Mouse (Mus musculus): Measurements from ENCODE around the gene Scn3b.
A peak's percentile ranks its signal among the peaks of the same experiment; 100 is the strongest.

Gene Scn3b

GRCm38 (mm10) chr9:40269880-40270279 lies 863 bp downstream of the Scn3b start:
- no peak for DNase-seq

DNA sequence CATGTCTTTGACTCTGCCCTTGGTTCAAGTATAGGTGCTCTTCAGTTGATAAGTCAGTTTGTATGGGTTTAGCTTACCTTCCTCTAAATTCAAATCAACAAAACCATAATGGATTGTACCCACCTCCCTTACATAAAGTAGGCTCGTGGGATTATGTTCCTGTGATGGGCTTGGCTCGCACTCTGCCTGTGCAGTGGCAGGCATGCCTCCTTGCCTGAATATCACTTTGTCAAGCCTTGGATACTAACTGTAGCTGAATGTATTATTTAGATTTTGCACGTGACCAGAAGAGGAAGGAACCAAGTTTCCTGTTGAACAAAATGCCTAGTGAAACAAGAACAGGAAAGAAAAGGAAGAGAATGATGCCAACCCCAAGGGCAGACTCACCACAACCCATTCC lies 2.1 kb downstream of the Scn3b start:
- peak; percentile 14 for DNase-seq

DNA sequence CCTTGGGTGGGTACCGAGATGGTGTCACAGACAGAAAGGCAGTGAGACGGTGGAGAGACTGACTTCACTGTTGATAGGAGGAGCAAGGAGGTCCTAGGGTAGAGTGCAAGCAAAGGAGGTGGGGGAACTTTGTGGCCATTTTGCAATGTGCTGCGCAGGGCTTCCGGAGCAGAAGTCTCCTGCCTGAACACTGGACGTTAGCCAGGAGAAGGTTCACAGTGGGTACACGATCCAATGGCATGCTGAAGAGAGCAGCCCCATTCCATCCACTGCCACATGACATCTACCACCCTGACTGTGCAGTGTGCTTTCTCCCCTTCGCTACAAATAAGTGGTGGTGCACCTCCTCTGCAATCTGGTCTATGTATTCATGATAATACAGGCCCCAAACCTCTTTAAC lies 3.8 kb downstream of the Scn3b start:
- DNase-seq = peak; percentile 15

GRCm38 (mm10) chr9:40275904-40276303 lies 6.9 kb downstream of the Scn3b start:
- DNase-seq = no peak

GRCm38 (mm10) chr9:40277671-40278070 lies 8.7 kb downstream of the Scn3b start:
- DNase-seq = no peak

DNA sequence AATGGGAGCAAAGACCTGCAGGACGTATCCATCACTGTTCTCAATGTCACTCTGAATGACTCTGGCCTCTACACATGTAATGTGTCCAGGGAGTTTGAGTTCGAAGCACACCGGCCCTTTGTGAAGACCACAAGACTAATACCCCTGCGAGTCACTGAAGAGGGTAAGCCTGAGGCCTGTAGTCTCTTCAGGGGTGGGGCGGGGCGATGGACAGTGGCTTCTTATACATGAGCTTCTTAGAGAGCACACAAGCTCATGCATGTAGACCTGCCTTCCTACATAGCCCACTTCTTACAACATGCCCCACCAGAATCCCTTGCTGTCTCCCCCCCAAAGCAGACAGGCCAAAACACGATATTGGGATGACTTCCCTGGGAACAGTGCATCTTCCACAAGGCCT lies 10.4 kb downstream of the Scn3b start:
- no peak for DNase-seq

DNA sequence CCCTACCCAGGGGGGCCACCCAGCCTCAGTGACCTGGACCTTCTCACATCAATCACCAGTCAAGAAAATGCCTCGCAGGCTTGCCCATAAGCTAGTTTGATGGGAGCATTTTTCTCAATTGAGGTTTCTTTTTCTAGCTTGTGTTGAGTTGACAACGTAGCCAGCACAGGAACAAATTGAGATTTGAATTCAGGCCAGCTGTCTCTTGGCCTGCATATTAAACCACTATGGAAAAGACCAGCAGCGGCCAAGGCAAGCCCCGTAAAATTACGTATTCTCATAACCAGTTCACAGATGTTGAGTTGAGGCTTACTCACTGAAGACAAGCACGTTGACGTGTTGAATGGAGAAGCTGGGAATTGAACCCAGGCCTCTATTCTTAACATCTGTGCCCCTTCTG lies 14.0 kb downstream of the Scn3b start:
- no peak for DNase-seq

GRCm38 (mm10) chr9:40292475-40292874 lies 23.5 kb downstream of the Scn3b start:
- no peak for DNase-seq

GRCm38 (mm10) chr9:40293286-40293685 lies 24.3 kb downstream of the Scn3b start:
- DNase-seq = no peak

DNA sequence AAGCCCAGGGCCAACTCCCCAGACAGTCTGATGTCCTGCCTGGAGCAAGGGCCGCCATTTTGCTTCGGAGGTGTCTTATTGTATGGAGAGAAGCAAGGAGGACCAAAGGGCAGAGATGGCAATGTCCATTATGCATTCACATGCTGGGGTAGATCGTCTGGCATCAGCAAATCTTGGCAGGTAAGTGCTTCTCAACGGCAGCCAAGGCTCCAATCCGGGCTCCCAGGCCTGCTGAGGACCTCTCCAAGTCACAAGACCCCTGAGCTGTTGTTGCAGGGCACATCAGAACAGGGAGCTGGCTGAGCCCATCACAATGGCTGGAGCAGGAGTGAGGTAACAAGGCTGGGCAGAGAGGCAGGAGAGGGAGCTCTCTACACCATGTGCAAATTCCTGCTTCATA lies 24.7 kb downstream of the Scn3b start:
- DNase-seq = no peak

- no peak for DNase-seq
These were observed 25.2 kb downstream of the Scn3b start for GRCm38 (mm10) chr9:40294210-40294609.

DNA sequence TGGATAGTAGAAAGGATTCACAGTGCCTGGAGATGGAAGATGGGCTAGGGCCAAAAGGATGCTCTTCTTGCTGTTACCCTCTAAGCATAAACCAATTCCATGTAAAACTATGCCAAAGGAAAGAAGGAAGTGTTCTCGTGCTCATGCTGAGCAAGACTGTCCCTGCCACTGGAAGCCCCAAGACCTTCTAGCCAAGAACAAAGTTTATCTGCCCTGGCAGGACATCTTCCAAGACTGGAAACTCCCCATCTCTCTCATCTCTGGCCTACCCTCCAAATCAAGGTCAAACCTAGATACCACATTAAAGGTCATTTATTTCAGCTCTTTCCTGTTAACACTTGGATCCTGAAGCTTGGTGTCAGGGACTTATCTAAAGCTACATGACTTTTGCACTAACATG lies 25.8 kb downstream of the Scn3b start:
- DNase-seq = no peak

DNA sequence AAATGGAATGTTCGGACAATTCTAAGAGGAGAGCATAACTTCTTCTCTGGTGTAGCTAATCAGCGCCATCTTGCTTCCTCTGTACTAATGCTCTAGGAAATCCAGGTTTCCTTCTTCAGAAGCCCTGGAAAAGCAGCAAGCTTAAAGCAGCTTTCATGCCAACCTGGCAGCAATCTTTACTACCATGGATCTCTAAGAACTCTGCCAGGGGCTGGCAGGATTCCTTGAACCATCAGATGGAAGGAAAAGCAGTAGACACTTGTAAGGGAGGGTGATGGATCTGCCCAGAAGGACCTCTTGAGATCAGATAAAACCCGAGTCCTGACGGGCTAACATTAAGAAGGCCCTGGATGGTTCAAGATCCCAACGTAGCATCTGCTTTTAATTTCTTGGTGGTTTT lies 27.2 kb downstream of the Scn3b start:
- DNase-seq = no peak

- DNase-seq = no peak
These were observed 29.0 kb downstream of the Scn3b start for GRCm38 (mm10) chr9:40297969-40298368.

- no peak for DNase-seq
These were observed 30.3 kb downstream of the Scn3b start for GRCm38 (mm10) chr9:40299323-40299722.

DNA sequence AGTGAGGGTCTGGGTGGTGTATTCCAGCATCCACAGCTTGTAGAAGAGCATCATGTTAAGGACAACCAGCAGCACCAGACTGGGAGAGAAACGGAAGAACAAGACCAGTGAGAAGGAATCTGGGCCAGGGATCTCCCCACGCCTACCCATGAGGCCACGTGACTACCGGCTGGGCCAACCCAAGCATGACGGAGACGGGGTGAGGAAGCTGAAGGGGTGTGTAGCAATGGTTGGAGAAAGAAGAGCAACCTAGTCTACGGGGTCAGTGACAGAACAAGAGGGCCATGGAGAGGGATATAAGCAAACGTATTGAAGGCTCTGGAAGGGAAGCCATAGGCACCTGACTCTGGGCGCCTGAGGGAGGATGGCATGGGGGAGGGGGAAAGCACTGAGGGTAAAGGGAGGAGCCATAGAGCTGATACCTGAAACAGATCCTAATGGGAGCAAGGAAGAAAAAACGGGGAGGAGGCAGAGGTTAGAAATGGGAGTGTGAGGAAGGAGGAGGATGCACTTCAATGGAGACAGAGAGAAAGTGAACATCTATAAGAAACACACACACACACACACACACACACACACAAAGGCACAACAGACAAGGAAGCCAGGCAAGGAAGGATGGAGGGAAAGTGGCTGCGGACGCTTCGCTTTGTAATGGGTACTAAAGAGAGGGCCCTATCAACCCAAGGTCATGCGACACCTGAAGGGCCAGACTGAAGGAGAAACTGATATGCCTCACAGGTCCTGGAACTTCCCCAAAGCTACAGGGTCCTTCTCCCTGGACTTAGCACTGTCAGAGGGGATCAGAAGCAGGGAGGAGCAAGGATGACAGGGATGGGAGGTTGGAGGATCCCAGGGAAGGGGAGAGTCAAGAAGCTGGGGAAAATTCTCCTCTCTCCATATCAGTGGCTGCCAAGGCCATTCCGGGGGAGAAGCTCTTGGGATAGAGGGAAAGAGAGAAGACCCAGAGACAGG lies 31.3 kb downstream of the Scn3b start:
- no peak for DNase-seq

DNA sequence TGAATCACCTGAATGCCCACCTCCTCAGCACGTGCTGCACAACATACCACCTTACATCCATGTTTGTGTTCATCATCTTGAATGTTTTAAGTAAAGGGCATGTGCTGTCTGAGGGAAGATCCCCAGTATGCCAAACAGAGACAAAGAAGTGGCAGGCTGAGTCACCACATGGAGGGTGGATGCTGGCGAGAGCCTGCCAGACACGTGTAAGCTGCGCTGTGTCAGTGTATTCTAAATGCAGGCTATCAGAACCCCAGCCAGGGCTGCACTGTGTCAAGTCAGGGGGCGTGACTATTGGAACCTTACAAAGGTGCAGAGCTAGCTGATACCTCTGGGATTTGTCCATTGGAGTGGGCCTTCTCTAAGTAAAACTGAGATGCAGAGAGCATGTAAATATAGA lies 32.5 kb downstream of the Scn3b start:
- DNase-seq = no peak

DNA sequence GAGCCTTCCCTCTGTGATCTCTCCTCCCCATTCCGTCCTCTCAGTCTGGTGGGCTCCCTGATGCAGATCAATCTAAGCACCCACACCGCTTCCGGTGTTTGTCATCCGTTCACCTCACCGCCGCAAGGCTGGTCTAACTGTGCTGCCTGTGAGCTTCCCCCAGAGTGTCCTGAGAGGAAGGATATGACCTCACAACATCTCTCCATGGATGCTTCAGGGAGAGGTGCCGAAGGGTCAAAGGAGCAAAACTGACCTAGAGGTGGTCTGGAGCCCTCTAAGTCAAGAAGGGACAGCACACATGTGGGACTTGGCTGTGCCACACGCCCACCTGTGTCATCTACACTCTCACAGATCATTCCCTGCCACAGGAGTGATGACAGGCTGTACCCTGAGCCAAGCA lies 33.4 kb downstream of the Scn3b start:
- no peak for DNase-seq

GRCm38 (mm10) chr9:40304243-40304642 lies 35.2 kb downstream of the Scn3b start:
- no peak for DNase-seq

GRCm38 (mm10) chr9:40307311-40307710 lies 38.3 kb downstream of the Scn3b start:
- no peak for DNase-seq

DNA sequence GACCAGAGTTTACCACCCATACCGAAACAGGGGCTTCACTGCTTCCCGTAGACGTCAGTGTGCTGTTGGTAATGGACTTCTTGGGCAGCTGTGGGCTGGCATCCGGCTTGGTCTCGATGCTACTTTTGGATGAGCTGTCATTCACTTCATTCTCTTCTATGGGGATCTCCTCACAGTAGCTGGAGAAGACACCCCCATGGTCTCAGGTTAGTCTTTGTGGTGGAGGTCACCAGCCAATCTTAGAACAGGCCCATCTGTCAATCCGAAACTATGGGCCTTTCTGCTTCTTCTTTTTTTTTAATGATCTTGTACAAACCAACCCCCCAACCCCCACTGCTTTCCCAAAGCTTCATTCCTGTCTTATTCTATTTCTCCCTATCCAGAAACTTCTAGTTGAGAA lies 40.9 kb downstream of the Scn3b start:
- no peak for DNase-seq

DNA sequence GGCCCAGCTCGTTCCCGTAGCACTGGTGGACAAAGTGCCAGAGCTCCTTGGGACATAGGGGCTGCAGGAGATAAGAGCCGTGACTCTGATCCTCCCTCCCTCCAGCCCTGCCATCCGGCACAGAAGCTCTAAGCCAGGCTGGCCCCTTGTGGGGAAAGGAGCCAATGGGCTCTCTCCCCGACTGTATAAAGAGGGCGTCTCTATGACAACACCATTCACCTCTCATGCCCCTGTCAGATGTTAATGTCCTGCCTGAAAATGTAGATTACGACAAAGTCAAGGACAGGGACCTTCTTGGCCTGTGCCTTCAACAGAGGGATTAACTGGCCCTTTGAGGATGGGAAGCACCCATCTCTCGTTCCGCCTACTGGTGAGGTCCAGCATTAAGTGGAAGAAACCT lies 42.8 kb downstream of the Scn3b start:
- no peak for DNase-seq

GRCm38 (mm10) chr9:40316865-40317660 lies 48.0 kb downstream of the Scn3b start:
- DNase-seq = peak; percentile 58

DNA sequence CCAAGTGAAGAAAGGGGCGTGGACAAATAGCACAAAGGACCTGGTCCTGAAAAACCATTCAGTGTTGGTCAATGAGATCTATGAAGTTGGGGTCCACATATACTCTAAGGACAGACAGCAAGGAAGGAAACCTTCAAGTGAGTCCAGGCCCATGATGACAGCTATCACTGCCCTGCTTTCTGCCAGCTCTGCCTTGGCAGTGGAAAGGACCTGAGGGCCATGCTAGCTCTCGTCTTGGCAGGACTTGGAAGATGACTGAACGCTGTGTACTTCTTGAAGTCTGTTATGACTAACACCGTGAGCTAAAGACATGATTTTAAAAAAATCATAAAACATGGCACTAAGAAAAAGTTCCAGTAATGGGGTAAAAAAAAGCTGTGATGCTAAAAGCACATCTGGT lies 48.7 kb downstream of the Scn3b start:
- no peak for DNase-seq
